In the genomic region with DNA sequence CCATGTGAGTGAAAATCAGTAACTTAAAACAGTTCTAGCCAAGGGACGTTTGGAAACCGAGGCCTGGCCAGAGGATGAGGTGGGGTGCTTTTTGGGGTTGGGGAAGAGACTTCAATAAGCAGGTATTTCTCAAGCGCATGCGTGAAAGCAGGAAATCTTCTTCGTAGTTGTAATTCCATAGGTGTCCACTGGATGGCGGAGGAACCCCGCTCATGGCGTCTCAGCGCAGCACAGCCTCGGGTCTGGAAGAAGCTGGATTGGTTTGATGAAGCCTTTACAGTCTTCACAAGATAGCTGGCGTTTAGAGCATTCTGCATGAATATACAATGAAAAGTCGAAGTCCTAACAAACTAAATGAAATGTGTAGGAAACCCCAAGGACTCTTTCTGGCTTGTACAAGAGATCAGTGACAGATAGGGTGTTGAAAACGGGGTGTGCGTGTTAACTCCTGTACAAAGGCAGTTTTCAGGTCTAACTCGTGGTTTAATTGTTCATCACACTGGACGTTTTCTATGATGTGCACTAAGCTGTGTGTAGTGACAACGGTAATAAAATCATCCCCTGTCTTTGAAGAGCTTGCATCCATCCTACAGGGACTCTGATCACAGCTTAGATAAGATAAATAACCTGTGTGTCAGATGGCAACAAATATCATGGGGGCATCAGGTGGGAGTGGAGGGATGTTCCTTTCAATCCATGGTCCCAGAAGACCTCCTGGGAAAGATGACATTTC, we compare ENCODE assay signal across 8 mouse cellular contexts.
DNase-seq lines count a peak whose midpoint lies in the region; ATAC-seq lines count a peak whose summit lies in the region.

No protein-coding gene starts in this region.

- DNase-seq in MEL-GATA-1-ER (ENCODE audit: extremely low read depth, low read depth): peak; percentile 62
- DNase-seq in cerebellum, adult 11 months: peak; percentile 84
- peak; percentile 88 to 92 for DNase-seq in layer of hippocampus, postnatal 10 days (ENCODE audit: low spot score in 2 of 2)
- DNase-seq in lung, postnatal 4 days: peak; percentile 70 to 84
- DNase-seq in retina, postnatal 7 days (ENCODE audit: low read depth, low spot score): peak; percentile 61
- DNase-seq in urinary bladder, postnatal 14 days (ENCODE audit: low spot score): peak; percentile 80

- peak; percentile 93 for ATAC-seq in forebrain, embryonic 16.5 days
- peak; percentile 86 for ATAC-seq in hindbrain, embryonic 13.5 days (ENCODE audit: low FRiP score)

- no peak overlapping the region for H3K27ac ChIP-seq in forebrain, embryonic 16.5 days (ENCODE audit: low read length)
- peak overlapping the region; percentile 6; the same call in 1 of the 2 replicates for H3K27ac ChIP-seq in hindbrain, embryonic 13.5 days

- no peaks in the 10 kb centered on the region for H3K36me3 ChIP-seq in forebrain, embryonic 16.5 days (ENCODE audit: control insufficient read depth, insufficient read depth)
- H3K36me3 ChIP-seq in hindbrain, embryonic 13.5 days: no peaks in the 10 kb centered on the region

- 16% methylated on average over 17 of the region's 17 CpGs for WGBS in forebrain, embryonic 16.5 days
- 17% methylated on average over 17 of the region's 17 CpGs for WGBS in hindbrain, embryonic 13.5 days

- H3K9me3 ChIP-seq in forebrain, embryonic 16.5 days (ENCODE audit: control insufficient read depth, low read length): no peaks in the 10 kb centered on the region
- no peaks in the 10 kb centered on the region for H3K9me3 ChIP-seq in hindbrain, embryonic 13.5 days

- peak overlapping the region; percentile 28; the same call in 1 of the 2 replicates for H3K4me2 ChIP-seq in forebrain, embryonic 16.5 days (ENCODE audit: low read length)
- H3K4me2 ChIP-seq in hindbrain, embryonic 13.5 days: peak overlapping the region; percentile 26

- no peaks in the 10 kb centered on the region for H3K27me3 ChIP-seq in forebrain, embryonic 16.5 days (replicated peaks; ENCODE audit: control insufficient read depth, insufficient read depth, low read length)
- H3K27me3 ChIP-seq in hindbrain, embryonic 13.5 days: no peaks in the 10 kb centered on the region

- no peak overlapping the region for H3K4me3 ChIP-seq in forebrain, embryonic 16.5 days (replicated peaks; ENCODE audit: low read length)
- no peak overlapping the region for H3K4me3 ChIP-seq in hindbrain, embryonic 13.5 days

- H3K9ac ChIP-seq in forebrain, embryonic 16.5 days (replicated peaks; ENCODE audit: low read depth, low read length): peak overlapping the region; percentile 31; the same call in 1 of the 2 replicates
- no peak overlapping the region for H3K9ac ChIP-seq in hindbrain, embryonic 13.5 days

- H3K4me1 ChIP-seq in forebrain, embryonic 16.5 days (replicated peaks; ENCODE audit: control insufficient read depth, insufficient read depth, low read length): peaks cover 11% of the 10 kb centered on the region
- H3K4me1 ChIP-seq in hindbrain, embryonic 13.5 days (replicated peaks): peaks cover 20% of the 10 kb centered on the region
